ENCODE assay signal across 14 mouse cellular contexts in genomic region chr2:168145437-168145836, GRCm38 (mm10).
DNase-seq lines count a peak whose midpoint lies in the region; ATAC-seq and TF ChIP-seq lines count a peak whose summit lies in the region.
"Had no signal": no experiment of that assay in that cellular context is flagged by ENCODE, and none has a peak within 500 bp of the region (broad histone marks: within the 10 kb centered on the region; RNA-seq: fewer than 3 reads in every experiment).

No protein-coding gene starts in this region.

- intact Hi-C loops in heart, postnatal 36 days (cut with DNase I) = no loop called here
- intact Hi-C loops in gastrocnemius, adult 2 months (cut with DNase I) = no loop called here

- ATAC-seq in lung, embryonic 15.5 days (ENCODE audit: borderline replicate concordance, extremely low read depth, low FRiP score, low TSS enrichment) = peak; percentile 76
- peak; percentile 72 for ATAC-seq in embryonic facial prominence, embryonic 15.5 days (ENCODE audit: insufficient number of reproducible peaks, low FRiP score, low TSS enrichment, low read depth)
- ATAC-seq in limb, embryonic 14.5 days (ENCODE audit: low FRiP score, low read depth) = peak; percentile 84; the same call in 1 of the 2 replicates

- no peak overlapping the region for H3K4me2 ChIP-seq in lung, embryonic 15.5 days
- no peak overlapping the region for H3K4me2 ChIP-seq in embryonic facial prominence, embryonic 15.5 days (replicated peaks)
- H3K4me2 ChIP-seq in limb, embryonic 14.5 days (replicated peaks; ENCODE audit: low read depth, low read length, severe bottlenecking) = no peak overlapping the region

- no peak overlapping the region for H3K4me3 ChIP-seq in heart, embryonic 10.5 days
- H3K4me3 ChIP-seq in lung, embryonic 15.5 days = no peak overlapping the region
- no peak overlapping the region for H3K4me3 ChIP-seq in embryonic facial prominence, embryonic 15.5 days (replicated peaks)
- no peak overlapping the region for H3K4me3 ChIP-seq in limb, embryonic 14.5 days (replicated peaks; ENCODE audit: low read length)
- no peak overlapping the region for H3K4me3 ChIP-seq in gastrocnemius, adult 2 months
- H3K4me3 ChIP-seq: erythroblast, embryonic 14.5 days; midbrain, embryonic 10.5 days had no signal

- no peak for TF ChIP-seq CTCF in gastrocnemius, adult 2 months (IDR thresholded peaks at IDR 0.05)

- no peaks in the 10 kb centered on the region for H3K9me3 ChIP-seq in heart, embryonic 10.5 days
- H3K9me3 ChIP-seq in lung, embryonic 15.5 days = no peaks in the 10 kb centered on the region
- no peaks in the 10 kb centered on the region for H3K9me3 ChIP-seq in embryonic facial prominence, embryonic 15.5 days (replicated peaks)
- no peaks in the 10 kb centered on the region for H3K9me3 ChIP-seq in limb, embryonic 14.5 days (ENCODE audit: control insufficient read depth, low read length)
- H3K9me3 ChIP-seq: midbrain, embryonic 10.5 days had no signal

- WGBS in heart, embryonic 10.5 days = 26% methylated on average over 2 of the region's 2 CpGs
- WGBS in lung, embryonic 15.5 days = 31% methylated on average over 2 of the region's 2 CpGs
- WGBS in embryonic facial prominence, embryonic 15.5 days = 39% methylated on average over 2 of the region's 2 CpGs
- 19% methylated on average over 2 of the region's 2 CpGs for WGBS in limb, embryonic 14.5 days

- no peaks in the 10 kb centered on the region for H3K36me3 ChIP-seq in heart, embryonic 10.5 days
- H3K36me3 ChIP-seq in lung, embryonic 15.5 days = no peaks in the 10 kb centered on the region
- no peaks in the 10 kb centered on the region for H3K36me3 ChIP-seq in embryonic facial prominence, embryonic 15.5 days
- H3K36me3 ChIP-seq in limb, embryonic 14.5 days (ENCODE audit: control insufficient read depth, insufficient read depth, low read length) = no peaks in the 10 kb centered on the region
- H3K36me3 ChIP-seq: midbrain, embryonic 10.5 days had no signal

- no peak for DNase-seq in heart, embryonic 10.5 days (ENCODE audit: low spot score)
- DNase-seq in heart, postnatal 36 days = no peak
- DNase-seq in lung, adult 18-20 months = no peak
- DNase-seq in limb, embryonic 14.5 days (ENCODE audit: low spot score) = peak; percentile 53
- DNase-seq in cerebellum, postnatal 4 days (ENCODE audit: low spot score in 2 of 2) = no peak
- no peak for DNase-seq in gastrocnemius, adult 2 months
- DNase-seq: adrenal gland, postnatal 25 days; cerebellum, postnatal 25 days; retina, postnatal 1 day had no signal

- no peak for TF ChIP-seq POLR2A in limb, embryonic 14.5 days (IDR thresholded peaks at IDR 0.05; ENCODE audit: borderline replicate concordance, extremely low read depth, insufficient read depth, insufficient read length)

- no peaks in the 10 kb centered on the region for H3K27me3 ChIP-seq in heart, embryonic 10.5 days (ENCODE audit: insufficient read depth, poor library complexity, severe bottlenecking)
- no peaks in the 10 kb centered on the region for H3K27me3 ChIP-seq in lung, embryonic 15.5 days
- no peaks in the 10 kb centered on the region for H3K27me3 ChIP-seq in embryonic facial prominence, embryonic 15.5 days
- no peaks in the 10 kb centered on the region for H3K27me3 ChIP-seq in limb, embryonic 14.5 days (ENCODE audit: control insufficient read depth, insufficient read depth, low read length)

- no peak overlapping the region for H3K9ac ChIP-seq in lung, embryonic 15.5 days
- no peak overlapping the region for H3K9ac ChIP-seq in embryonic facial prominence, embryonic 15.5 days
- H3K9ac ChIP-seq in limb, embryonic 14.5 days (ENCODE audit: low read depth, low read length, severe bottlenecking) = peak overlapping the region; percentile 1; the same call in 1 of the 2 replicates
- H3K9ac ChIP-seq: liver, embryonic 14.5 days had no signal

- H3K4me1 ChIP-seq in heart, embryonic 10.5 days = peaks cover 65% of the 10 kb centered on the region
- H3K4me1 ChIP-seq in lung, embryonic 15.5 days = peaks cover 17% of the 10 kb centered on the region
- peaks cover 17% of the 10 kb centered on the region; the same call in 1 of the 2 replicates for H3K4me1 ChIP-seq in embryonic facial prominence, embryonic 15.5 days
- H3K4me1 ChIP-seq in limb, embryonic 14.5 days (ENCODE audit: control insufficient read depth, insufficient read depth, low read length) = peaks cover 6% of the 10 kb centered on the region

- peak overlapping the region; percentile 72 for H3K27ac ChIP-seq in heart, embryonic 10.5 days
- peak overlapping the region; percentile 47; the same call in 1 of the 2 replicates for H3K27ac ChIP-seq in lung, embryonic 15.5 days
- H3K27ac ChIP-seq in embryonic facial prominence, embryonic 15.5 days (replicated peaks) = peak overlapping the region; percentile 17; the same call in 1 of the 2 replicates
- H3K27ac ChIP-seq in limb, embryonic 14.5 days (replicated peaks; ENCODE audit: low read depth, low read length) = peak overlapping the region; percentile 59; the same call in 1 of the 2 replicates
- H3K27ac ChIP-seq in gastrocnemius, adult 2 months = no peak overlapping the region
- H3K27ac ChIP-seq: liver, embryonic 14.5 days; midbrain, embryonic 10.5 days had no signal
